Mouse (Mus musculus) embryonic facial prominence, embryonic 11.5 days (tissue): ENCODE data around the gene Sugp2. TPM values are rescaled to one million over a fixed set of nuclear protein-coding genes. Genes with fewer than 3 reads are reported as not detected.

ENCODE experiments used
- ATAC-seq: fragments of 200-750 bp; cut with Nextera tagmentation; replicated peaks from 2 replicates; pipeline ENCODE4 v1.8.0; 2017; ENCODE audit warnings: low read depth; ENCODE audit not compliant: insufficient number of reproducible peaks, low FRiP score, low TSS enrichment
- DNase-seq: peaks from one replicate; pipeline ENCODE4 v3.0.0-alpha.2; 2015; ENCODE audit warnings: low spot score
- H3K27ac ChIP-seq: fragments of 300-500 bp; sonication (generic); replicated peaks from 2 replicates; pipeline ENCODE4 v1.5.1; 2014; ENCODE audit warnings: mild to moderate bottlenecking, low read depth, low read length, control low read depth
- H3K27me3 ChIP-seq: fragments of 300-500 bp; sonication (generic); 2 replicates; pipeline ENCODE4 v1.6.1; 2014; ENCODE audit warnings: mild to moderate bottlenecking, low read length, moderate library complexity, mixed read lengths; ENCODE audit not compliant: control insufficient read depth, insufficient read depth
- H3K36me3 ChIP-seq: fragments of 300-500 bp; sonication (generic); replicated peaks from 2 replicates; pipeline ENCODE4 v1.6.1; 2014; ENCODE audit warnings: low read depth, mild to moderate bottlenecking, low read length, moderate library complexity, mixed read lengths; ENCODE audit not compliant: control insufficient read depth, insufficient read depth
- H3K4me1 ChIP-seq: fragments of 300-500 bp; sonication (generic); 2 replicates; pipeline ENCODE4 v1.6.1; 2014; ENCODE audit warnings: low read length, mixed read lengths; ENCODE audit not compliant: control insufficient read depth, insufficient read depth
- H3K4me2 ChIP-seq: fragments of 300-500 bp; sonication (generic); 2 replicates; pipeline ENCODE4 v1.6.1; 2014; ENCODE audit warnings: low read depth, mild to moderate bottlenecking, control low read depth, low read length, moderate library complexity
- H3K4me3 ChIP-seq: fragments of 300-500 bp; sonication (generic); 2 replicates; pipeline ENCODE4 v1.5.1; 2014; ENCODE audit warnings: low read depth, low read length, control low read depth
- H3K9ac ChIP-seq: fragments of 300-500 bp; sonication (generic); replicated peaks from 2 replicates; pipeline ENCODE4 v1.6.1; 2014; ENCODE audit warnings: mild to moderate bottlenecking, control low read depth, low read length
- H3K9me3 ChIP-seq: fragments of 300-500 bp; sonication (generic); replicated peaks from 2 replicates; pipeline ENCODE4 v1.6.1; 2016; ENCODE audit warnings: mild to moderate bottlenecking, low read length, inconsistent platforms, mixed read lengths; ENCODE audit not compliant: control insufficient read depth
- WGBS: fragments of 180-500 bp; shearing (Covaris S2); extraction: QIAGEN DNeasy Blood & Tissue Kit; methylation state at CpG from one replicate; pipeline ENCODE4 v1.1.7; 2014; 5-methylcytosine and 5-hydroxymethylcytosine counted together
- polyA plus RNA-seq: library from polyadenylated mRNA; unstranded; fragments of >200 nt; fragmentation: Nextera tagmentation; extraction: Ambion mirVana; gene quantifications from 2 replicates; pipeline ENCODE4 v1.2.1, GENCODE M21; 2014

Sugp2 gene
- polyA plus RNA-seq, 1 experiment from 2014 or later = 31.4 TPM

DNA sequence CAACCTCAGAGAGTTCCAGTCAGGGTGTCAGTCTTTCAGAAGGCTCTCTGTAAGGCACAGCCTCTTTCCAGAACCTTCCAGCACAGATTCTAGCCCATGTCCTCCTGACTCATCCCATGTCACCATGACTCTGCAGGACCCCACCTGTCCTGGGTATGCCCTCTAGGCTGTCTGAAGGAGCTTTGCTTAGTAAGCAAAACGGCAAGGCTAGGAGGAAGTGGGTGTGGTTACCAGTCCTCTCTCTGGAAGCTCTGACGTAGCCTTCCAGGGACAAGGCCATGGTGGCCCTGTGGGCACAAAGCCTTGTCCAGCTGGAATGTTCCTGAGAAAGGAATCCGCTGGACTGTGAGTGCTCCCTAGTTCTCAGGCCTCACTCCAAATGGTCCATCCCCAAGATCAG is 38.9 kb downstream of the Sugp2 start:
- Histone ChIP-seq H3K27me3 (no peaks in the 10 kb centered on the region), H3K27ac (no peak overlapping the region), H3K4me3 (no peak overlapping the region), H3K4me2 (no peak overlapping the region), H3K9me3 (no peaks in the 10 kb centered on the region), H3K36me3 (no peaks in the 10 kb centered on the region), H3K9ac (no peak overlapping the region), H3K4me1 (no peaks in the 10 kb centered on the region)
- ATAC-seq = peak; percentile 47; the same call in 1 of the 2 replicates
- DNase-seq = no peak
- 48% methylated on average over 3 of the region's 3 CpGs for WGBS

- Histone ChIP-seq H3K27ac (no peak overlapping the region), H3K36me3 (no peaks in the 10 kb centered on the region), H3K4me3 (no peak overlapping the region), H3K4me1 (no peaks in the 10 kb centered on the region), H3K9ac (no peak overlapping the region), H3K27me3 (no peaks in the 10 kb centered on the region), H3K4me2 (no peak overlapping the region), H3K9me3 (no peaks in the 10 kb centered on the region)
- ATAC-seq = no peak
- DNase-seq = no peak
These were observed 40.3 kb downstream of the Sugp2 start for GRCm38 (mm10) chr8:70274350-70274749.

DNA sequence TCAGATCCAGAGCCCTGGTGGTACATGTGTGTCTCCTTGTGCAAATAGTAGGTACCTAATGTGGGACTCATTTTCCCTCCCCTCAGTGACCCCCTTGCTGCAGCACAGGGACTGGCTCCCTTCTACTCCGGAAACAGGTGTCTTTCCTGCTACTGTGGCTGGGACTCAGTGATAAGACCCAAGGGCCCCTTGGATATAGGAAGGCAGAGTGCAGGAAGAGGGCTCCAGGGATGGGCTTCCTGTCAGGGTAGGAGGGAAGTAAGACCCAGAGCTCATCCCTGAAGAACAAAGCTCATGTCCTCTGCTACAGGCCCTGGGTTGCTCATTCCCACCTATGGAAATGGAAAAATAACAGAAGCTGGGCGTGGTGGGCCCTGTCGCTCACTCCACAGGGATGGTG is 42.5 kb downstream of the Sugp2 start:
- Histone ChIP-seq H3K9ac (no peak overlapping the region), H3K4me2 (no peak overlapping the region), H3K4me3 (no peak overlapping the region), H3K27me3 (no peaks in the 10 kb centered on the region), H3K9me3 (no peaks in the 10 kb centered on the region), H3K4me1 (no peaks in the 10 kb centered on the region), H3K36me3 (no peaks in the 10 kb centered on the region), H3K27ac (no peak overlapping the region)
- WGBS = 80% methylated on average over 3 of the region's 3 CpGs
- no peak for DNase-seq
- no peak for ATAC-seq

- no peak for ATAC-seq
- H3K9ac ChIP-seq = no peak overlapping the region
- H3K36me3 ChIP-seq = no peaks in the 10 kb centered on the region
- no peak overlapping the region for H3K4me3 ChIP-seq
- 72% methylated on average over 15 of the region's 15 CpGs for WGBS
- H3K4me1 ChIP-seq = no peaks in the 10 kb centered on the region
- no peak for DNase-seq
- no peak overlapping the region for H3K27ac ChIP-seq
- H3K9me3 ChIP-seq = no peaks in the 10 kb centered on the region
- no peaks in the 10 kb centered on the region for H3K27me3 ChIP-seq
- no peak overlapping the region for H3K4me2 ChIP-seq
These were observed 44.1 kb downstream of the Sugp2 start for GRCm38 (mm10) chr8:70278175-70278574.

DNA sequence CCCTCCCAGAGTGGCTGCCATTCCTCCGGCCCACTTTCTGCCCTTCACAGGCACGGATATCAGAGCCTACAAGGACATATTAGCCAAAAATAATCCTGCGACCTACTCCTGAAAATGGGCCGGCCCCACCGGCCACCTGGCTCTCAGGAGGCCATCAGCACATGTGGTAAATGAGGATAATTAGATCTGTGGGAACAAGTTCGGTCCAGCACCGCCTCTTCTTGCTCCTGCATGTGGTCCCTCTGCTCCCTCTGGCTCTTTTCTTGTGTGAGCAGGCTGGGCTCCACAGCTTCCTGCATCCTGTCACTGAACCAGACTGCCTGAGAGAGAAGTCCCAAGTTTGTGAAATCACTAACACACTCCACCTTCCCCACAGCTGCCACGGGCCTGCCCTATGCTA is 45.2 kb downstream of the Sugp2 start:
- DNase-seq (no peak), ATAC-seq (no peak)
- Histone ChIP-seq H3K9me3 (no peaks in the 10 kb centered on the region), H3K36me3 (no peaks in the 10 kb centered on the region), H3K27me3 (no peaks in the 10 kb centered on the region), H3K4me3 (no peak overlapping the region), H3K9ac (0 out of 2 replicates have a peak overlapping the region, but pooled peaks have one; percentile 32), H3K27ac (0 out of 2 replicates have a peak overlapping the region, but pooled peaks have one; percentile 2), H3K4me2 (no peak overlapping the region), H3K4me1 (no peaks in the 10 kb centered on the region)
- WGBS = 49% methylated on average over 8 of the region's 8 CpGs

- WGBS = 61% methylated on average over 3 of the region's 3 CpGs
These were observed 47.0 kb downstream of the Sugp2 start for GRCm38 (mm10) chr8:70281001-70281400.

GRCm38 (mm10) chr8:70282603-70283135 is 48.6 kb downstream of the Sugp2 start, which contains the start of gene Homer3:
Gene Homer3 (plus strand): TSS chr8:70282827.
- WGBS = under 1% methylated on average over 35 of the region's 36 CpGs
- peak within 1 kb of the TSS; percentile 99 for H3K9ac ChIP-seq
- H3K4me2 ChIP-seq = peak within 1 kb of the TSS; percentile 74
- H3K36me3 ChIP-seq = peaks cover 22% of the 10 kb centered on the region
- peak within 1 kb of the TSS; percentile 84 for H3K4me3 ChIP-seq
- DNase-seq = peak; percentile 93
- ATAC-seq = peak; percentile 89
- no peaks in the 10 kb centered on the region for H3K4me1 ChIP-seq
- H3K9me3 ChIP-seq = no peaks in the 10 kb centered on the region
- H3K27ac ChIP-seq = peak within 1 kb of the TSS; percentile 64
- H3K27me3 ChIP-seq = no peaks in the 10 kb centered on the region

More at GRCm38 (mm10) chr8:70281001-70281400, 47.0 kb downstream of the Sugp2 start:
- no peaks in the 10 kb centered on the region for H3K9me3 ChIP-seq
- no peak overlapping the region for H3K4me3 ChIP-seq
- H3K27me3 ChIP-seq = no peaks in the 10 kb centered on the region
- DNase-seq = no peak
- H3K4me1 ChIP-seq = no peaks in the 10 kb centered on the region
- ATAC-seq = no peak
- peaks cover 13% of the 10 kb centered on the region for H3K36me3 ChIP-seq
- no peak overlapping the region for H3K4me2 ChIP-seq
- H3K27ac ChIP-seq = no peak overlapping the region
- no peak overlapping the region for H3K9ac ChIP-seq

DNA sequence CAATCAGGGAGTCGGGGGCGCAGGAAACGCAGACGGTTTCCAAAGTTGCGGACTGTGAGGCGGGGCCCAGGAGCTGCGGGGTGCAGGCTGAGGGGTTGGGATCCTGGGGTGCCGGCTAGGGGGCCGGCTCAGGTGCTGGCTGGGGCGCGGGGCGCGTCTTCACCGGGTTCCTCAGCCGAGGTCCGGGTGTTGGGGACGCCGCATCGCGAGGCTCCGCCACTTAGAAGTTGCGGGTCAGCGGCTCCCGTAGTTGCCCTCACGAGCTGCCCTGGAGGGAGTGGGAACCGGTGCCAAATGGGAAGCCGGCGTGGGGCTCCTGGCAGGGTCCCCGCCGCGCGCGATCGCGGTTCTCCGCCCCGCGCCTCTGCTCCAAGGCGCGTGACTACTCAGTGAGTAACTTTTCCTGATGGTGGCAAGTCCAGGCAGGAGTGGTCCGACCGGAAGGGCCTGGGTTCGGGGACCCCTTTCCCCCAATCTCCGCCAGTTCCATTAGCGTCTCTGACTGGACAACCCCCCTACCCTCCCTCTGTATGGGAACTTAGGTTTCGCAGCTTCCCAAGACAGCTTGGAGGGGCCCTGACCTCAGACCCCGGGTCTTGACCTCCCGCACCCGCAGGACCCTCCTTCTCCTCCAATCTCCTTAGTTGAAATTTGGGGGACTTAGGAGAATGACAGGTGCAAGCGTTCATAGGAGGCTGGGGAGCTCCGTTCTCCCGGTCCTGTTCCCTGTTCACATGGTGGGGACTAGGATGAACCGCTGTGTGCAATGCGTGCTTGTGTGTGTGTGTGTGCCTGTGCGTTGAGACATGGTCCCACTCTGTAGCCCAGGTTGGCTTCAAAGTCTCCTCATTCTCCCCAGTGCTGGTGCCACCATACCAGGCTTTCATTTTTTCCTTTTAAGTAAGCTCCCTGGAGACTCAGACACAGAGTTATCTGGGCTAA is 49.4 kb downstream of the Sugp2 start:
- H3K4me2 ChIP-seq = peak overlapping the region; percentile 74
- peak overlapping the region; percentile 84 for H3K4me3 ChIP-seq

More for the DNA sequence above, 49.4 kb downstream of the Sugp2 start:
- Histone ChIP-seq H3K4me1 (no peaks in the 10 kb centered on the region), H3K9ac (peak overlapping the region; percentile 99), H3K36me3 (peaks cover 26% of the 10 kb centered on the region), H3K27ac (peak overlapping the region; percentile 64), H3K9me3 (no peaks in the 10 kb centered on the region), H3K27me3 (no peaks in the 10 kb centered on the region)
- under 1% methylated on average over 55 of the region's 55 CpGs for WGBS
- DNase-seq = peak; percentile 32
- ATAC-seq = peak; percentile 56
